Mouse (Mus musculus) natural killer cell, adult 2 months (primary cell): ENCODE results near the gene Pnck.

Source experiments
- DNase-seq, 2 experiments: peaks; one replicate each; pipeline ENCODE4 v3.0.0; 2022; ENCODE audit warnings: low spot score in 2 of 2

Pnck gene

GRCm38 (mm10) chrX:73659575-73660283 is at the start of gene Pnck:
Gene Pnck (minus strand): TSS chrX:73660117.
- no peak for DNase-seq

GRCm38 (mm10) chrX:73700472-73700871 is 40.6 kb upstream of the Pnck start:
- DNase-seq, result no peak

- peak; percentile 22 to 47 for DNase-seq
Observed at GRCm38 (mm10) chrX:73690917-73691629, 31.2 kb upstream of the Pnck start.

GRCm38 (mm10) chrX:73685629-73686028 is 25.7 kb upstream of the Pnck start:
- no peak for DNase-seq

- no peak for DNase-seq
Observed at GRCm38 (mm10) chrX:73684978-73685377, 25.1 kb upstream of the Pnck start.

- DNase-seq, result no peak
Observed at GRCm38 (mm10) chrX:73684156-73684555, 24.2 kb upstream of the Pnck start.

GRCm38 (mm10) chrX:73676668-73677067 is 16.8 kb upstream of the Pnck start:
- DNase-seq, result no peak

- no peak for DNase-seq
Observed at GRCm38 (mm10) chrX:73675231-73675630, 15.3 kb upstream of the Pnck start.

GRCm38 (mm10) chrX:73673968-73674661 is 14.2 kb upstream of the Pnck start:
- no peak for DNase-seq

GRCm38 (mm10) chrX:73673619-73673967 is 13.7 kb upstream of the Pnck start:
- DNase-seq, result no peak

- no peak for DNase-seq
Observed at GRCm38 (mm10) chrX:73672879-73673618, 13.1 kb upstream of the Pnck start, which contains the start of gene Slc6a8. Gene Slc6a8 (plus strand): TSS chrX:73673150.

GRCm38 (mm10) chrX:73672031-73672431 is 12.1 kb upstream of the Pnck start:
- peak; percentile 26 to 60 for DNase-seq

GRCm38 (mm10) chrX:73663143-73663542 is 3.2 kb upstream of the Pnck start:
- DNase-seq, result no peak

- DNase-seq, result no peak
Observed at GRCm38 (mm10) chrX:73660284-73660665, 358 bp upstream of the Pnck start.

GRCm38 (mm10) chrX:73658936-73659574 is 862 bp downstream of the Pnck start:
- no peak for DNase-seq

- no peak for DNase-seq
Observed at GRCm38 (mm10) chrX:73658391-73658790, 1.5 kb downstream of the Pnck start.

- DNase-seq, result peak; percentile 15 to 35
Observed at GRCm38 (mm10) chrX:73655529-73655928, 4.4 kb downstream of the Pnck start.

- DNase-seq, result peak; percentile 21 to 67
Observed at GRCm38 (mm10) chrX:73654177-73654576, 5.7 kb downstream of the Pnck start.

- DNase-seq, result no peak
Observed at GRCm38 (mm10) chrX:73653392-73653791, 6.5 kb downstream of the Pnck start.

GRCm38 (mm10) chrX:73650869-73651268 is 9.0 kb downstream of the Pnck start:
- no peak for DNase-seq

- no peak for DNase-seq
Observed at GRCm38 (mm10) chrX:73645121-73645520, 14.8 kb downstream of the Pnck start.
